Mouse (Mus musculus): ENCODE data around the gene Trim72.

The Trim72 gene

GRCm38 (mm10) chr7:128056917-128057444 is 53.2 kb downstream of the Trim72 start:
- DNase-seq (ENCODE audit: low read depth): no peak

GRCm38 (mm10) chr7:128057860-128058259 is 54.1 kb downstream of the Trim72 start:
- DNase-seq (ENCODE audit: low read depth): no peak

- DNase-seq (ENCODE audit: low read depth): no peak
Observed at GRCm38 (mm10) chr7:128058576-128058975, 54.8 kb downstream of the Trim72 start.

- no peak for DNase-seq (ENCODE audit: low read depth)
Observed at GRCm38 (mm10) chr7:128059091-128059490, 55.3 kb downstream of the Trim72 start.

All from fibroblast of lung, adult 2 months (primary cell).